Mouse (Mus musculus): ENCODE measurements around the gene Ssmem1.

- TF ChIP-seq CTCF (IDR thresholded peaks at IDR 0.05) (no peak), EP300 (IDR thresholded peaks at IDR 0.05) (no peak)
These were observed 31.6 kb downstream of the Ssmem1 start, which contains the start of gene Cpa2 for GRCm38 (mm10) chr6:30541009-30541799.
